Mouse (Mus musculus): ENCODE measurements around the gene Tapbp.

- TF ChIP-seq CTCF (conservative IDR thresholded peaks at IDR 0.05; ENCODE audit: low read length) (no peak), NANOG (IDR thresholded peaks at IDR 0.05; ENCODE audit: borderline replicate concordance, low read length) (no peak)
These were observed 47.2 kb downstream of the Tapbp start for GRCm38 (mm10) chr17:33962876-33963275.

Measured in E14TG2a.4 (cell line).